Mouse (Mus musculus) retina, postnatal 1 day (tissue): ENCODE results near the gene Sln.

ENCODE experiments used
- DNase-seq: peaks from one replicate; pipeline ENCODE4 v3.0.0-alpha.2; 2012

Sln gene

GRCm38 (mm10) chr9:53849864-53850263, at the start of gene Sln:
Sln (plus strand) TSS chr9:53850164.
- no peak for DNase-seq

GRCm38 (mm10) chr9:53802921-53803320, 47.0 kb upstream of the Sln start:
- DNase-seq = no peak

- peak; percentile 10 for DNase-seq
These were observed 43.4 kb upstream of the Sln start for GRCm38 (mm10) chr9:53806496-53807086.

- DNase-seq = no peak
These were observed 36.5 kb upstream of the Sln start for GRCm38 (mm10) chr9:53813418-53813817.

- peak; percentile 66 for DNase-seq
These were observed 31.2 kb upstream of the Sln start for GRCm38 (mm10) chr9:53818760-53819159.

- peak; percentile 83 for DNase-seq
These were observed 24.6 kb upstream of the Sln start for GRCm38 (mm10) chr9:53825318-53825717.

GRCm38 (mm10) chr9:53829081-53829865, 20.7 kb upstream of the Sln start:
- peak; percentile 84 for DNase-seq

- no peak for DNase-seq
These were observed 20.1 kb upstream of the Sln start for GRCm38 (mm10) chr9:53829866-53830209.

GRCm38 (mm10) chr9:53835039-53835438, 14.9 kb upstream of the Sln start:
- no peak for DNase-seq

- DNase-seq = no peak
These were observed 14.0 kb upstream of the Sln start for GRCm38 (mm10) chr9:53835976-53836375.

- DNase-seq = no peak
These were observed 11.1 kb upstream of the Sln start for GRCm38 (mm10) chr9:53838816-53839215.

- DNase-seq = no peak
These were observed 1.4 kb upstream of the Sln start for GRCm38 (mm10) chr9:53848548-53848947.

- no peak for DNase-seq
These were observed 2.2 kb downstream of the Sln start for GRCm38 (mm10) chr9:53852158-53852557.

GRCm38 (mm10) chr9:53853672-53854071, 3.7 kb downstream of the Sln start:
- no peak for DNase-seq

- DNase-seq = no peak
These were observed 4.6 kb downstream of the Sln start for GRCm38 (mm10) chr9:53854525-53854924.

- no peak for DNase-seq
These were observed 7.9 kb downstream of the Sln start for GRCm38 (mm10) chr9:53857864-53858263.

- no peak for DNase-seq
These were observed 23.3 kb downstream of the Sln start for GRCm38 (mm10) chr9:53873239-53873638.

GRCm38 (mm10) chr9:53877423-53877822, 27.5 kb downstream of the Sln start:
- no peak for DNase-seq

- DNase-seq = no peak
These were observed 33.8 kb downstream of the Sln start for GRCm38 (mm10) chr9:53883588-53884280.

GRCm38 (mm10) chr9:53890075-53890474, 40.1 kb downstream of the Sln start:
- DNase-seq = peak; percentile 61

- DNase-seq = no peak
These were observed 45.9 kb downstream of the Sln start for GRCm38 (mm10) chr9:53895827-53896226.

- DNase-seq = no peak
These were observed 49.9 kb downstream of the Sln start for GRCm38 (mm10) chr9:53899836-53900235.

GRCm38 (mm10) chr9:53903215-53903842, 53.4 kb downstream of the Sln start:
- no peak for DNase-seq
